Mouse (Mus musculus) heart, embryonic 16.5 days (tissue): ENCODE data around the gene Nfib. TPM values are rescaled to one million over a fixed set of nuclear protein-coding genes. Genes with fewer than 3 reads are reported as not detected.
A peak's percentile ranks its signal among the peaks of the same experiment; 100 is the strongest.

Experiments
- ATAC-seq: fragments of 200-750 bp; cut with Nextera tagmentation; replicated peaks from 2 replicates; pipeline ENCODE4 v1.8.0; 2017; ENCODE audit warnings: moderate number of reproducible peaks; ENCODE audit not compliant: insufficient read depth, low FRiP score; ENCODE audit errors: extremely low read depth
- H3K27ac ChIP-seq: fragments of 300-500 bp; sonication (generic); 2 replicates; pipeline ENCODE4 v1.5.1; 2014; ENCODE audit warnings: mild to moderate bottlenecking, low read length, control low read depth, moderate library complexity
- H3K27me3 ChIP-seq: fragments of 300-500 bp; sonication (generic); 2 replicates; pipeline ENCODE4 v1.6.1; 2014; ENCODE audit warnings: low read length, mixed read lengths; ENCODE audit not compliant: control insufficient read depth, insufficient read depth
- H3K36me3 ChIP-seq: fragments of 300-500 bp; sonication (generic); 2 replicates; pipeline ENCODE4 v1.6.1; 2014; ENCODE audit not compliant: control insufficient read depth, insufficient read depth
- H3K4me1 ChIP-seq: fragments of 300-500 bp; sonication (generic); 2 replicates; pipeline ENCODE4 v1.6.1; 2014; ENCODE audit warnings: low read length, mixed read lengths; ENCODE audit not compliant: control insufficient read depth, insufficient read depth
- H3K4me2 ChIP-seq: fragments of 300-500 bp; sonication (generic); 2 replicates; pipeline ENCODE4 v1.6.1; 2014; ENCODE audit warnings: low read depth, mild to moderate bottlenecking, control low read depth, low read length
- H3K4me3 ChIP-seq: fragments of 300-500 bp; sonication (generic); 2 replicates; pipeline ENCODE4 v1.5.1; 2014; ENCODE audit warnings: mild to moderate bottlenecking, control low read depth, low read length
- H3K9ac ChIP-seq: fragments of 300-500 bp; sonication (generic); 2 replicates; pipeline ENCODE4 v1.6.1; 2014; ENCODE audit warnings: low read length, control low read depth
- H3K9me3 ChIP-seq: fragments of 300-500 bp; sonication (generic); replicated peaks from 2 replicates; pipeline ENCODE4 v1.6.1; 2016; ENCODE audit warnings: low read length; ENCODE audit not compliant: control insufficient read depth
- WGBS: fragments of 180-500 bp; shearing (Covaris S2); extraction: QIAGEN DNeasy Blood & Tissue Kit; methylation state at CpG from one replicate; pipeline ENCODE4 v1.1.7; 2014; 5-methylcytosine and 5-hydroxymethylcytosine counted together
- polyA plus RNA-seq: library from polyadenylated mRNA; unstranded; fragments of >200 nt; fragmentation: Nextera tagmentation; extraction: Ambion mirVana; gene quantifications from 2 replicates; pipeline ENCODE4 v1.2.1, GENCODE M21; 2015

Nfib gene
- polyA plus RNA-seq, 1 experiment from 2014 or later = 56.7 TPM

- H3K36me3 ChIP-seq = peaks cover 5% of the 10 kb centered on the region; the same call in 1 of the 2 replicates
- H3K4me1 ChIP-seq = peaks cover 18% of the 10 kb centered on the region
- no peak overlapping the region for H3K9ac ChIP-seq
- no peaks in the 10 kb centered on the region for H3K27me3 ChIP-seq
- no peak overlapping the region for H3K27ac ChIP-seq
- no peaks in the 10 kb centered on the region for H3K9me3 ChIP-seq
- ATAC-seq = no peak
- no peak overlapping the region for H3K4me3 ChIP-seq
- WGBS = 57% methylated on average over 5 of the region's 5 CpGs
- H3K4me2 ChIP-seq = no peak overlapping the region
Measured at GRCm38 (mm10) chr4:82374560-82374959, 331.0 kb downstream of the Nfib start.

- ATAC-seq = no peak
- Histone ChIP-seq H3K9me3 (no peaks in the 10 kb centered on the region), H3K9ac (no peak overlapping the region), H3K4me1 (peaks cover 16% of the 10 kb centered on the region), H3K4me3 (no peak overlapping the region), H3K36me3 (0 out of 2 replicates have a peak, but pooled peaks cover 3% of the 10 kb centered on the region), H3K4me2 (no peak overlapping the region), H3K27me3 (no peaks in the 10 kb centered on the region), H3K27ac (peak overlapping the region; percentile 59)
- WGBS = 60% methylated on average over 4 of the region's 4 CpGs
Measured at GRCm38 (mm10) chr4:82372217-82372616, 333.3 kb downstream of the Nfib start.

GRCm38 (mm10) chr4:82371471-82371870 is 334.1 kb downstream of the Nfib start:
- Histone ChIP-seq H3K27ac (no peak overlapping the region), H3K27me3 (no peaks in the 10 kb centered on the region), H3K9ac (no peak overlapping the region), H3K4me3 (no peak overlapping the region), H3K36me3 (0 out of 2 replicates have a peak, but pooled peaks cover 3% of the 10 kb centered on the region), H3K4me2 (no peak overlapping the region), H3K9me3 (no peaks in the 10 kb centered on the region), H3K4me1 (peaks cover 11% of the 10 kb centered on the region)
- no peak for ATAC-seq
- 87% methylated on average over 4 of the region's 4 CpGs for WGBS

- no peak for ATAC-seq
- no peaks in the 10 kb centered on the region for H3K27me3 ChIP-seq
- peaks cover 15% of the 10 kb centered on the region for H3K4me1 ChIP-seq
- H3K4me3 ChIP-seq = no peak overlapping the region
- 0 out of 2 replicates have a peak, but pooled peaks cover 3% of the 10 kb centered on the region for H3K36me3 ChIP-seq
- 77% methylated on average over 6 of the region's 6 CpGs for WGBS
- no peak overlapping the region for H3K9ac ChIP-seq
- H3K4me2 ChIP-seq = no peak overlapping the region
- no peak overlapping the region for H3K27ac ChIP-seq
- H3K9me3 ChIP-seq = no peaks in the 10 kb centered on the region
Measured at GRCm38 (mm10) chr4:82369011-82369776, 336.4 kb downstream of the Nfib start.

- Histone ChIP-seq H3K36me3 (0 out of 2 replicates have a peak, but pooled peaks cover 3% of the 10 kb centered on the region), H3K27me3 (no peaks in the 10 kb centered on the region), H3K27ac (no peak overlapping the region), H3K4me1 (peaks cover 24% of the 10 kb centered on the region), H3K4me3 (no peak overlapping the region), H3K4me2 (no peak overlapping the region), H3K9ac (no peak overlapping the region), H3K9me3 (no peaks in the 10 kb centered on the region)
- 79% methylated on average over 9 of the region's 9 CpGs for WGBS
- ATAC-seq = no peak
Measured at GRCm38 (mm10) chr4:82368091-82368775, 337.3 kb downstream of the Nfib start.

- no peak overlapping the region for H3K4me2 ChIP-seq
- no peaks in the 10 kb centered on the region for H3K36me3 ChIP-seq
- no peak overlapping the region for H3K9ac ChIP-seq
- H3K9me3 ChIP-seq = no peaks in the 10 kb centered on the region
- peak overlapping the region; percentile 63 for H3K27ac ChIP-seq
- ATAC-seq = no peak
- 33% methylated on average over 4 of the region's 4 CpGs for WGBS
- H3K4me3 ChIP-seq = no peak overlapping the region
- H3K4me1 ChIP-seq = peaks cover 48% of the 10 kb centered on the region
- H3K27me3 ChIP-seq = no peaks in the 10 kb centered on the region
Measured at GRCm38 (mm10) chr4:82364696-82365385, 340.7 kb downstream of the Nfib start.

- Histone ChIP-seq H3K27me3 (no peaks in the 10 kb centered on the region), H3K9me3 (no peaks in the 10 kb centered on the region), H3K27ac (no peak overlapping the region), H3K36me3 (no peaks in the 10 kb centered on the region), H3K4me1 (peaks cover 52% of the 10 kb centered on the region), H3K4me2 (no peak overlapping the region), H3K4me3 (no peak overlapping the region), H3K9ac (no peak overlapping the region)
- ATAC-seq = no peak
- WGBS = 60% methylated on average over 6 of the region's 6 CpGs
Measured at GRCm38 (mm10) chr4:82363951-82364350, 341.6 kb downstream of the Nfib start.

- ATAC-seq = peak; percentile 80
- H3K4me2 ChIP-seq = no peak overlapping the region
- WGBS = 23% methylated on average over 3 of the region's 3 CpGs
- peak overlapping the region; percentile 70 for H3K27ac ChIP-seq
- H3K9ac ChIP-seq = no peak overlapping the region
- H3K4me3 ChIP-seq = no peak overlapping the region
- no peaks in the 10 kb centered on the region for H3K27me3 ChIP-seq
- H3K9me3 ChIP-seq = no peaks in the 10 kb centered on the region
- H3K36me3 ChIP-seq = 0 out of 2 replicates have a peak, but pooled peaks cover 4% of the 10 kb centered on the region
- H3K4me1 ChIP-seq = peaks cover 50% of the 10 kb centered on the region
Measured at GRCm38 (mm10) chr4:82362294-82362693, 343.3 kb downstream of the Nfib start.
